Mouse (Mus musculus) embryonic facial prominence, embryonic 11.5 days (tissue): ENCODE measurements around the gene Phospho1. TPM values are rescaled to one million over a fixed set of nuclear protein-coding genes. Genes with fewer than 3 reads are reported as not detected.

Experiments
- ATAC-seq: fragments of 200-750 bp; cut with Nextera tagmentation; replicated peaks from 2 replicates; pipeline ENCODE4 v1.8.0; 2017; ENCODE audit warnings: low read depth; ENCODE audit not compliant: insufficient number of reproducible peaks, low FRiP score, low TSS enrichment
- DNase-seq: peaks from one replicate; pipeline ENCODE4 v3.0.0-alpha.2; 2015; ENCODE audit warnings: low spot score
- H3K27ac ChIP-seq: fragments of 300-500 bp; sonication (generic); replicated peaks from 2 replicates; pipeline ENCODE4 v1.5.1; 2014; ENCODE audit warnings: mild to moderate bottlenecking, low read depth, low read length, control low read depth
- H3K27me3 ChIP-seq: fragments of 300-500 bp; sonication (generic); 2 replicates; pipeline ENCODE4 v1.6.1; 2014; ENCODE audit warnings: mild to moderate bottlenecking, low read length, moderate library complexity, mixed read lengths; ENCODE audit not compliant: control insufficient read depth, insufficient read depth
- H3K36me3 ChIP-seq: fragments of 300-500 bp; sonication (generic); replicated peaks from 2 replicates; pipeline ENCODE4 v1.6.1; 2014; ENCODE audit warnings: low read depth, mild to moderate bottlenecking, low read length, moderate library complexity, mixed read lengths; ENCODE audit not compliant: control insufficient read depth, insufficient read depth
- H3K4me1 ChIP-seq: fragments of 300-500 bp; sonication (generic); 2 replicates; pipeline ENCODE4 v1.6.1; 2014; ENCODE audit warnings: low read length, mixed read lengths; ENCODE audit not compliant: control insufficient read depth, insufficient read depth
- H3K4me2 ChIP-seq: fragments of 300-500 bp; sonication (generic); 2 replicates; pipeline ENCODE4 v1.6.1; 2014; ENCODE audit warnings: low read depth, mild to moderate bottlenecking, control low read depth, low read length, moderate library complexity
- H3K4me3 ChIP-seq: fragments of 300-500 bp; sonication (generic); 2 replicates; pipeline ENCODE4 v1.5.1; 2014; ENCODE audit warnings: low read depth, low read length, control low read depth
- H3K9ac ChIP-seq: fragments of 300-500 bp; sonication (generic); replicated peaks from 2 replicates; pipeline ENCODE4 v1.6.1; 2014; ENCODE audit warnings: mild to moderate bottlenecking, control low read depth, low read length
- H3K9me3 ChIP-seq: fragments of 300-500 bp; sonication (generic); replicated peaks from 2 replicates; pipeline ENCODE4 v1.6.1; 2016; ENCODE audit warnings: mild to moderate bottlenecking, low read length, inconsistent platforms, mixed read lengths; ENCODE audit not compliant: control insufficient read depth
- WGBS: fragments of 180-500 bp; shearing (Covaris S2); extraction: QIAGEN DNeasy Blood & Tissue Kit; methylation state at CpG from one replicate; pipeline ENCODE4 v1.1.7; 2014; 5-methylcytosine and 5-hydroxymethylcytosine counted together
- polyA plus RNA-seq: library from polyadenylated mRNA; unstranded; fragments of >200 nt; fragmentation: Nextera tagmentation; extraction: Ambion mirVana; gene quantifications from 2 replicates; pipeline ENCODE4 v1.2.1, GENCODE M21; 2014

Phospho1 gene
- polyA plus RNA-seq, 1 experiment from 2014 or later: not detected

- no peak overlapping the region for H3K4me2 ChIP-seq
- no peaks in the 10 kb centered on the region for H3K9me3 ChIP-seq
- no peak overlapping the region for H3K27ac ChIP-seq
- H3K9ac ChIP-seq: no peak overlapping the region
- no peaks in the 10 kb centered on the region for H3K36me3 ChIP-seq
- peaks cover 49% of the 10 kb centered on the region for H3K27me3 ChIP-seq
- H3K4me3 ChIP-seq: no peak overlapping the region
- 51% methylated on average over 6 of the region's 6 CpGs for WGBS
- DNase-seq (no peak), ATAC-seq (no peak)
- H3K4me1 ChIP-seq: peaks cover 3% of the 10 kb centered on the region
These were observed 12.1 kb downstream of the Phospho1 start for GRCm38 (mm10) chr11:95836433-95836832.

GRCm38 (mm10) chr11:95837059-95837458 is 12.8 kb downstream of the Phospho1 start, which contains the start of gene Gngt2:
Gene Gngt2 (plus strand): TSS chr11:95837216.
- peaks cover 42% of the 10 kb centered on the region for H3K27me3 ChIP-seq
- peaks cover 6% of the 10 kb centered on the region for H3K4me1 ChIP-seq
- DNase-seq (peak; percentile 33), ATAC-seq (no peak)
- no peak within 1 kb of the TSS for H3K4me3 ChIP-seq
- H3K27ac ChIP-seq: no peak within 1 kb of the TSS
- H3K9ac ChIP-seq: no peak within 1 kb of the TSS
- WGBS: 83% methylated on average over 10 of the region's 10 CpGs
- no peaks in the 10 kb centered on the region for H3K36me3 ChIP-seq
- no peaks in the 10 kb centered on the region for H3K9me3 ChIP-seq
- H3K4me2 ChIP-seq: no peak within 1 kb of the TSS

GRCm38 (mm10) chr11:95838598-95838997 is 14.3 kb downstream of the Phospho1 start:
- 72% methylated on average over 4 of the region's 4 CpGs for WGBS
- peaks cover 27% of the 10 kb centered on the region for H3K27me3 ChIP-seq
- no peak overlapping the region for H3K27ac ChIP-seq
- DNase-seq: no peak
- no peak for ATAC-seq
- H3K9ac ChIP-seq: no peak overlapping the region
- no peak overlapping the region for H3K4me2 ChIP-seq
- no peaks in the 10 kb centered on the region for H3K9me3 ChIP-seq
- no peaks in the 10 kb centered on the region for H3K36me3 ChIP-seq
- H3K4me3 ChIP-seq: no peak overlapping the region
- peaks cover 9% of the 10 kb centered on the region for H3K4me1 ChIP-seq

- Histone ChIP-seq H3K9ac (no peak overlapping the region), H3K9me3 (no peaks in the 10 kb centered on the region), H3K4me3 (no peak overlapping the region), H3K4me2 (no peak overlapping the region), H3K4me1 (peaks cover 9% of the 10 kb centered on the region), H3K27ac (no peak overlapping the region), H3K27me3 (peaks cover 21% of the 10 kb centered on the region), H3K36me3 (no peaks in the 10 kb centered on the region)
- no peak for ATAC-seq
- DNase-seq: no peak
- WGBS: 75% methylated on average over 8 of the region's 8 CpGs
These were observed 14.9 kb downstream of the Phospho1 start for GRCm38 (mm10) chr11:95838999-95839868.

GRCm38 (mm10) chr11:95840694-95841497 is 16.6 kb downstream of the Phospho1 start:
- Histone ChIP-seq H3K9ac (no peak overlapping the region), H3K4me1 (peaks cover 6% of the 10 kb centered on the region; the same call in 1 of the 2 replicates), H3K27me3 (peaks cover 5% of the 10 kb centered on the region), H3K4me2 (no peak overlapping the region), H3K4me3 (no peak overlapping the region), H3K9me3 (no peaks in the 10 kb centered on the region), H3K27ac (no peak overlapping the region), H3K36me3 (no peaks in the 10 kb centered on the region)
- DNase-seq (no peak), ATAC-seq (no peak)
- 75% methylated on average over 5 of the region's 5 CpGs for WGBS

GRCm38 (mm10) chr11:95841498-95841830 is 17.2 kb downstream of the Phospho1 start:
- peaks cover 6% of the 10 kb centered on the region; the same call in 1 of the 2 replicates for H3K4me1 ChIP-seq
- H3K36me3 ChIP-seq: no peaks in the 10 kb centered on the region
- no peak overlapping the region for H3K9ac ChIP-seq
- H3K27ac ChIP-seq: no peak overlapping the region
- H3K4me3 ChIP-seq: no peak overlapping the region
- no peak overlapping the region for H3K4me2 ChIP-seq
- no peaks in the 10 kb centered on the region for H3K9me3 ChIP-seq
- 57% methylated on average over 10 of the region's 10 CpGs for WGBS
- DNase-seq (no peak), ATAC-seq (no peak)
- H3K27me3 ChIP-seq: peaks cover 2% of the 10 kb centered on the region; the same call in 1 of the 2 replicates

- ATAC-seq (no peak), DNase-seq (peak; percentile 45)
- H3K9ac ChIP-seq: peak within 1 kb of the TSS; percentile 34; the same call in 1 of the 2 replicates
- H3K4me2 ChIP-seq: peak within 1 kb of the TSS; percentile 13; the same call in 1 of the 2 replicates
- H3K4me1 ChIP-seq: peaks cover 6% of the 10 kb centered on the region; the same call in 1 of the 2 replicates
- H3K27ac ChIP-seq: peak within 1 kb of the TSS; percentile 25
- peaks cover 2% of the 10 kb centered on the region; the same call in 1 of the 2 replicates for H3K27me3 ChIP-seq
- no peaks in the 10 kb centered on the region for H3K36me3 ChIP-seq
- WGBS: 8% methylated on average over 11 of the region's 11 CpGs
- H3K9me3 ChIP-seq: no peaks in the 10 kb centered on the region
- no peak within 1 kb of the TSS for H3K4me3 ChIP-seq
These were observed 17.9 kb downstream of the Phospho1 start, which contains the start of gene Abi3 for GRCm38 (mm10) chr11:95842074-95842681. Gene Abi3 (minus strand): TSS chr11:95842476.
